Comparison of ENCODE assay signal across 8 mouse cellular contexts in the genomic region with DNA sequence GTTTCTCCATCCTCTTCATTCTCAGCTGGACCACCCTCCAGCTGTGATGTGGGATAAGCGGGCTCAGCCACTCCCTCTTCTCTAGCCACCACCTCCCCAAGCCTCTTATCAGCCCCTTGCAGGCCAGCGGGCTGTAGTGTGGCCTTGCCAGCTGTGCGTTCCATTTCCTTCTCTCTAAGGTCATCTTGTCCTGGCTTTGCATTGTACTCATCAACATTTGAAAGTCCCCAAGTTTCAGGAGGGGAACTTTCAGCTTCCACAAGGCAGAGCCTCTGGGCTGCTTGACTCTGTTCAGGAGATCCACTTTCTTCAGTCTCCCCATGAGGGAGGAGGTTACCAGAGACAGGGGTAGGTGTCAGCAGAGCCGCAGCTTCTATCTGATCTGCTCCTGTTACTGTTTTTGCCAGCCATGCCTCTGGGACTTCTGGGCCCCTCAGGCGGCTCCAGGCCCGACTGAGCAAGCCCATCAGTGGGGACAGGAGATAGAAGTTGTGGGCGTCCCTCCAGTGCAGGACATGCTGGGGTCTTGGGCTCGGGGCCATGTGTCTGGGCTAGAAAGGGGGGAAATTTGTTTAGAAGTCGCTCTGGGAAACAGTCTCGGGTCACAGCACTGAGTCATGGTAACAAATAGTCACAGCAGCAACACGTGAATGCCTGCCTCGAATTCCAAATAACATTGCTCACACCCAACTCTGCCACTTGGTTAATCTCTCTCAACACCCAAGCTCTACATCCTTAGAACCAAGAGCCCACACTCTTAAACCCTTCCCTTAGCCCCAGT. TPM values are rescaled to one million over a fixed set of nuclear protein-coding genes. Genes with fewer than 3 reads are reported as not detected.
DNase-seq lines count a peak whose midpoint lies in the region; ATAC-seq lines count a peak whose summit lies in the region.

No protein-coding gene starts in this region.

- 39% methylated on average over 12 of the region's 12 CpGs for WGBS in neural tube, embryonic 11.5 days
- 7% methylated on average over 12 of the region's 12 CpGs for WGBS in heart, embryonic 10.5 days
- 18% methylated on average over 12 of the region's 12 CpGs for WGBS in kidney, embryonic 15.5 days

- H3K27ac ChIP-seq in neural tube, embryonic 11.5 days (ENCODE audit: low read depth, low read length): peak overlapping the region; percentile 60
- H3K27ac ChIP-seq in heart, embryonic 10.5 days: peak overlapping the region; percentile 98
- peak overlapping the region; percentile 83 for H3K27ac ChIP-seq in kidney, embryonic 15.5 days

- peak overlapping the region; percentile 65 for H3K4me2 ChIP-seq in neural tube, embryonic 11.5 days (ENCODE audit: low read depth)
- peak overlapping the region; percentile 80 for H3K4me2 ChIP-seq in kidney, embryonic 15.5 days

- DNase-seq in neural tube, embryonic 11.5 days (ENCODE audit: low spot score): no peak
- no peak for DNase-seq in neural tube, embryonic 10.5 days (ENCODE audit: extremely low spot score, low spot score)
- peak; percentile 91 for DNase-seq in c-Kit-negative CD71-positive TER-119-positive erythroid progenitor cells, embryonic 14.5 days (ENCODE audit: low read depth, low spot score)
- DNase-seq in heart, embryonic 10.5 days (ENCODE audit: low spot score): peak; percentile 94
- peak; percentile 62 for DNase-seq in yolk sac, embryonic 10.5 days (ENCODE audit: low spot score)
- no peak for DNase-seq in left cerebral cortex, adult 8-10 months (ENCODE audit: low spot score in 2 of 2)

- no peaks in the 10 kb centered on the region for H3K9me3 ChIP-seq in neural tube, embryonic 11.5 days (ENCODE audit: control insufficient read depth, low read length)
- H3K9me3 ChIP-seq in heart, embryonic 10.5 days: no peaks in the 10 kb centered on the region
- H3K9me3 ChIP-seq in kidney, embryonic 15.5 days (replicated peaks): no peaks in the 10 kb centered on the region

- H3K4me1 ChIP-seq in neural tube, embryonic 11.5 days (ENCODE audit: control insufficient read depth, insufficient read depth, low read length): peaks cover 7% of the 10 kb centered on the region
- H3K4me1 ChIP-seq in heart, embryonic 10.5 days: peaks cover 43% of the 10 kb centered on the region
- H3K4me1 ChIP-seq in kidney, embryonic 15.5 days: peaks cover 62% of the 10 kb centered on the region

- no peaks in the 10 kb centered on the region for H3K27me3 ChIP-seq in neural tube, embryonic 11.5 days (ENCODE audit: control insufficient read depth, insufficient read depth, low read length)
- H3K27me3 ChIP-seq in heart, embryonic 10.5 days (ENCODE audit: insufficient read depth, poor library complexity, severe bottlenecking): no peaks in the 10 kb centered on the region
- H3K27me3 ChIP-seq in kidney, embryonic 15.5 days: no peaks in the 10 kb centered on the region

- peaks cover 2% of the 10 kb centered on the region for H3K36me3 ChIP-seq in neural tube, embryonic 11.5 days (ENCODE audit: control insufficient read depth, insufficient read depth, low read length)
- H3K36me3 ChIP-seq in heart, embryonic 10.5 days: peaks cover 17% of the 10 kb centered on the region; the same call in 1 of the 2 replicates
- peaks cover 14% of the 10 kb centered on the region for H3K36me3 ChIP-seq in kidney, embryonic 15.5 days

- peak overlapping the region; percentile 63 for H3K4me3 ChIP-seq in neural tube, embryonic 11.5 days (ENCODE audit: low read depth, low read length)
- peak overlapping the region; percentile 90 for H3K4me3 ChIP-seq in heart, embryonic 10.5 days
- H3K4me3 ChIP-seq in kidney, embryonic 15.5 days (replicated peaks): peak overlapping the region; percentile 79

- peak overlapping the region; percentile 83 for H3K9ac ChIP-seq in neural tube, embryonic 11.5 days (ENCODE audit: low read length)
- peak overlapping the region; percentile 83 for H3K9ac ChIP-seq in kidney, embryonic 15.5 days

- no peak for ATAC-seq in neural tube, embryonic 11.5 days (ENCODE audit: insufficient read depth, low FRiP score, low TSS enrichment)
- 0 out of 2 replicates have a peak, but pooled peaks have one; percentile 0 for ATAC-seq in kidney, embryonic 15.5 days (replicated peaks; ENCODE audit: low FRiP score)
- 0 out of 2 replicates have a peak, but pooled peaks have one; percentile 17 for ATAC-seq in megakaryocyte, adult 5-6 weeks (ENCODE audit: poor library complexity, severe bottlenecking)

RNA-seq across cellular contexts. Expression of a gene that starts 1.0 kb away (rescaled TPM):
- 16.0 and 17.7 TPM in 2 replicates for polyA plus RNA-seq in neural tube, embryonic 11.5 days (2014; fragmentation: Nextera tagmentation; extraction: Ambion mirVana)
- polyA plus RNA-seq in heart, embryonic 10.5 days (2016; fragmentation: Nextera tagmentation; extraction: Ambion mirVana): 28.2 and 31.2 TPM in 2 replicates
- polyA plus RNA-seq in kidney, embryonic 15.5 days (2015; fragmentation: Nextera tagmentation; extraction: Ambion mirVana): 18.6 and 24.7 TPM in 2 replicates
- total RNA-seq in megakaryocyte, adult 5-6 weeks (2015): 29.2 and 39.1 TPM in 2 replicates
- 50.0 and 64.7 TPM in 2 replicates for total RNA-seq in megakaryocyte, adult 5-6 weeks (2017)
- 10 to 100 TPM; 16.0 to 27.0 (median 22.4) TPM for total RNA-seq in left cerebral cortex, adult 8-10 months (2022)

RNA-seq across cellular contexts. Expression of a gene that starts 1.1 kb away (rescaled TPM):
- 1.3 and 2.3 TPM in 2 replicates for polyA plus RNA-seq in neural tube, embryonic 11.5 days (2014; fragmentation: Nextera tagmentation; extraction: Ambion mirVana)
- 0.59 and 0.64 TPM in 2 replicates for polyA plus RNA-seq in heart, embryonic 10.5 days (2016; fragmentation: Nextera tagmentation; extraction: Ambion mirVana)
- 4.5 and 5.1 TPM in 2 replicates for polyA plus RNA-seq in kidney, embryonic 15.5 days (2015; fragmentation: Nextera tagmentation; extraction: Ambion mirVana)
- total RNA-seq in megakaryocyte, adult 5-6 weeks (2015): not detected in 2 replicates
- total RNA-seq in megakaryocyte, adult 5-6 weeks (2017): 0.24 TPM in 1 of 2 replicates, not detected in the other
- 1 to 10 TPM; 3.0 to 5.1 (median 4.0) TPM for total RNA-seq in left cerebral cortex, adult 8-10 months (2022)

RNA-seq across cellular contexts. Expression of a gene that starts 14.8 kb away (rescaled TPM):
- 110 and 113 TPM in 2 replicates for polyA plus RNA-seq in neural tube, embryonic 11.5 days (2014; fragmentation: Nextera tagmentation; extraction: Ambion mirVana)
- polyA plus RNA-seq in heart, embryonic 10.5 days (2016; fragmentation: Nextera tagmentation; extraction: Ambion mirVana): 163 and 198 TPM in 2 replicates
- polyA plus RNA-seq in kidney, embryonic 15.5 days (2015; fragmentation: Nextera tagmentation; extraction: Ambion mirVana): 221 and 252 TPM in 2 replicates
- 54.9 and 59.1 TPM in 2 replicates for total RNA-seq in megakaryocyte, adult 5-6 weeks (2015)
- total RNA-seq in megakaryocyte, adult 5-6 weeks (2017): 178 and 199 TPM in 2 replicates
- 100 to 1,000 TPM in 3 of 4 experiments, 10 to 100 TPM in 1; 97.8 to 121 (median 110) TPM for total RNA-seq in left cerebral cortex, adult 8-10 months (2022)

RNA-seq across cellular contexts. Expression of a gene that starts 29.7 kb away (rescaled TPM):
- 0.78 and 1.1 TPM in 2 replicates for polyA plus RNA-seq in neural tube, embryonic 11.5 days (2014; fragmentation: Nextera tagmentation; extraction: Ambion mirVana)
- polyA plus RNA-seq in heart, embryonic 10.5 days (2016; fragmentation: Nextera tagmentation; extraction: Ambion mirVana): 0.42 and 1.2 TPM in 2 replicates
- polyA plus RNA-seq in kidney, embryonic 15.5 days (2015; fragmentation: Nextera tagmentation; extraction: Ambion mirVana): 11.8 and 14.8 TPM in 2 replicates
- 0.25 TPM in 1 of 2 replicates, not detected in the other for total RNA-seq in megakaryocyte, adult 5-6 weeks (2015)
- not detected in 2 replicates for total RNA-seq in megakaryocyte, adult 5-6 weeks (2017)
- 1 to 10 TPM in 2 of 4 experiments, under 1 TPM in 1, not detected in 1; 0.72 to 2.6 (median 1.2) TPM for total RNA-seq in left cerebral cortex, adult 8-10 months (2022)

RNA-seq across cellular contexts. Expression of a gene that starts 36.4 kb away (rescaled TPM):
- 2.8 and 2.9 TPM in 2 replicates for polyA plus RNA-seq in neural tube, embryonic 11.5 days (2014; fragmentation: Nextera tagmentation; extraction: Ambion mirVana)
- polyA plus RNA-seq in heart, embryonic 10.5 days (2016; fragmentation: Nextera tagmentation; extraction: Ambion mirVana): 5.8 and 6.1 TPM in 2 replicates
- polyA plus RNA-seq in kidney, embryonic 15.5 days (2015; fragmentation: Nextera tagmentation; extraction: Ambion mirVana): 3.3 and 3.5 TPM in 2 replicates
- 15.5 and 18.3 TPM in 2 replicates for total RNA-seq in megakaryocyte, adult 5-6 weeks (2015)
- 14.2 and 16.0 TPM in 2 replicates for total RNA-seq in megakaryocyte, adult 5-6 weeks (2017)
- total RNA-seq in left cerebral cortex, adult 8-10 months (2022): 1 to 10 TPM; 5.9 to 7.0 (median 6.3) TPM

Comparison
In these comparisons a context has a peak if more than half of its experiments do, and no peak if none do; other contexts are left out.
1. DNase-seq: peak in c-Kit-negative CD71-positive TER-119-positive erythroid progenitor cells, embryonic 14.5 days (single experiment), heart, embryonic 10.5 days (single experiment) and yolk sac, embryonic 10.5 days (single experiment); none in neural tube, embryonic 11.5 days (single experiment), neural tube, embryonic 10.5 days (single experiment) and left cerebral cortex, adult 8-10 months (0 of 2).
2. Peak in every context shown above with its lines, with median percentiles within 50 percentile points of each other: H3K27ac ChIP-seq and H3K4me3 ChIP-seq.